Mouse (Mus musculus) kidney, adult 2 months (tissue): ENCODE measurements at regions not wholly inside any gene's neighbourhood (a gene's known extent, or its start where the extent isn't known, plus 50 kb on each side); places are given as distances from the start of the nearest gene placed in this dataset.

Source experiments
- CTCF ChIP-seq: fragments of 200-500 bp; conservative IDR thresholded peaks from 2 replicates; pipeline ENCODE4 v1.5.1; 2011; ENCODE audit warnings: low read depth, mild to moderate bottlenecking, control low read depth, low read length, moderate library complexity, mixed read lengths; ENCODE audit not compliant: insufficient read depth, insufficient read length
- POLR2A ChIP-seq: fragments of 200-500 bp; IDR thresholded peaks from one replicate; pipeline ENCODE4 v1.6.1; 2011; ENCODE audit warnings: low read depth, low read length, control low read depth

GRCm38 (mm10) chr10:9495143-9495651 lies 179.8 kb downstream of the Samd5 start:
- TF ChIP-seq POLR2A (no peak), CTCF (no peak)
